In the genomic region with DNA sequence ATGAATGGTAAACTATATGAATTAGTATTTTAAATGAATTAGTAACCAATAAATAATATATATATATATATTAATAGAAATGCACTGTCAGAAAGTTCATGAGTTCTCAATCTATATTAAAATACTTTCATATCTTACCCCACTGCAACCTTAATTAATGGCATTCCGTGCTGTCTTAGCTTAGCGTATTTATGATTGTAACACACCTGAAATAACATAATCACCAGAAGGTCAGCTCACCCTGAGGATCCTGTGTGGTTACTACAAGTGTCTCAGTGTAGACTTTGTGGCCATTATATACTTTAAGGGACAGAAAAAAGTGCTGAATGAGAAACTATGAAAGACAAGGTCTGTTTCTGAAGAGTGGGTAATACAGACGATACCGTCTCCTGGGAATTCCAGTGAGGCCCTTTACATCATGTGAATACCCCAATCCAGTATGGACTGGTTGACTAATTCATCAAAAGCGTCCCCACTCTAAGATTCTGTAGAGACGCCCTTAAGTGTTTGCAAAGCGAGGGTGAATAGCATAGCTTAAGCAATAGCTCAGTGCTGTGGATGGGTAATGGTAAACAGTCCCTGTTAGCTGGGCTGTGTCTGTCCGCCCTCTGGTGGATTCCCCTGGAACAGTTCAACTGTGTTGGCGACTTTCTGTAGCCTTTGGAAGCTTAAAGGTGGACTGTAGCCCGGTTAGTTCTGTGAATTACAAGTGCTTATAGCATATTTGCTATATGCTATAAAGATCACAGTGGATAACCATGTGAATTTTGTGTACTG, we compare ENCODE assay signal across 8 mouse cellular contexts.
DNase-seq lines count a peak whose midpoint lies in the region; ATAC-seq and TF ChIP-seq lines count a peak whose summit lies in the region.

No protein-coding gene starts in this region.

- H3K9ac ChIP-seq in forebrain, postnatal 0 days = no peak overlapping the region
- no peak overlapping the region for H3K9ac ChIP-seq in neural tube, embryonic 15.5 days (replicated peaks)

- no peak overlapping the region for H3K4me3 ChIP-seq in G1E (ENCODE audit: low read depth, low read length)
- H3K4me3 ChIP-seq in forebrain, postnatal 0 days (ENCODE audit: low read depth, low read length) = no peak overlapping the region
- no peak overlapping the region for H3K4me3 ChIP-seq in neural tube, embryonic 15.5 days (replicated peaks)
- H3K4me3 ChIP-seq in thymus, adult 2 months (ENCODE audit: control insufficient read depth, insufficient read depth, low read length) = no peak overlapping the region

- H3K27me3 ChIP-seq in G1E (ENCODE audit: insufficient read depth, low read length) = no peaks in the 10 kb centered on the region
- no peaks in the 10 kb centered on the region for H3K27me3 ChIP-seq in forebrain, postnatal 0 days (ENCODE audit: insufficient read depth, low read length)
- no peaks in the 10 kb centered on the region for H3K27me3 ChIP-seq in neural tube, embryonic 15.5 days (replicated peaks)
- H3K27me3 ChIP-seq in thymus, adult 2 months (ENCODE audit: control insufficient read depth, insufficient read depth, low read length) = no peaks in the 10 kb centered on the region

- 37% methylated on average over 10 of the region's 10 CpGs for WGBS in forebrain, postnatal 0 days
- WGBS in neural tube, embryonic 15.5 days = 44% methylated on average over 10 of the region's 10 CpGs
- WGBS in thymus, adult 2 months = 66% methylated on average over 10 of the region's 10 CpGs

- peaks cover 53% of the 10 kb centered on the region for H3K36me3 ChIP-seq in G1E (replicated peaks)
- peaks cover 9% of the 10 kb centered on the region; the same call in 1 of the 2 replicates for H3K36me3 ChIP-seq in forebrain, postnatal 0 days (ENCODE audit: insufficient read depth)
- no peaks in the 10 kb centered on the region; the same call in 1 of the 2 replicates for H3K36me3 ChIP-seq in neural tube, embryonic 15.5 days
- peaks cover 20% of the 10 kb centered on the region for H3K36me3 ChIP-seq in thymus, adult 2 months (ENCODE audit: control insufficient read depth, insufficient read depth, low read length)

- H3K9me3 ChIP-seq in G1E (replicated peaks) = no peaks in the 10 kb centered on the region
- no peaks in the 10 kb centered on the region for H3K9me3 ChIP-seq in forebrain, postnatal 0 days (ENCODE audit: low read length)
- no peaks in the 10 kb centered on the region for H3K9me3 ChIP-seq in neural tube, embryonic 15.5 days (replicated peaks)

- no peaks in the 10 kb centered on the region for H3K4me1 ChIP-seq in G1E (ENCODE audit: insufficient read depth, low read depth, low read length)
- no peaks in the 10 kb centered on the region for H3K4me1 ChIP-seq in forebrain, postnatal 0 days (ENCODE audit: insufficient read depth)
- H3K4me1 ChIP-seq in neural tube, embryonic 15.5 days = 0 out of 2 replicates have a peak, but pooled peaks cover 3% of the 10 kb centered on the region
- H3K4me1 ChIP-seq in thymus, adult 2 months (replicated peaks; ENCODE audit: control insufficient read depth, insufficient read depth, low read length) = no peaks in the 10 kb centered on the region

- DNase-seq in G1E (ENCODE audit: low spot score) = peak; percentile 64
- peak; percentile 83 to 84 for DNase-seq in cerebellum, adult 18-20 months
- DNase-seq in forebrain, postnatal 0 days = peak; percentile 87
- peak; percentile 44 to 89 for DNase-seq in layer of hippocampus, adult 18-20 months (ENCODE audit: low spot score in 2 of 2)
- DNase-seq in lung, adult 18-20 months = peak; percentile 83 to 87
- peak; percentile 65 for DNase-seq in thymus, adult 2 months

- ATAC-seq in G1E (ENCODE audit: extremely low read depth, insufficient number of reproducible peaks, low FRiP score, poor library complexity, severe bottlenecking) = peak; percentile 94
- peak; percentile 97 for ATAC-seq in forebrain, postnatal 0 days
- peak; percentile 86 to 89 for ATAC-seq in hematopoietic stem cell, adult 5-6 weeks (replicated peaks in 1 of 2; ENCODE audit: insufficient read depth in 1 of 2, low FRiP score in 2 of 2, low TSS enrichment in 1 of 2, low read depth in 1 of 2, poor library complexity in 2 of 2, severe bottlenecking in 2 of 2)
- ATAC-seq in neural tube, embryonic 15.5 days (ENCODE audit: low FRiP score) = peak; percentile 86

- TF ChIP-seq CTCF in G1E (IDR thresholded peaks at IDR 0.05; ENCODE audit: low read depth, low read length) = peak; percentile 77
- TF ChIP-seq CTCF in forebrain, postnatal 0 days (IDR thresholded peaks at IDR 0.05; ENCODE audit: low read depth) = peak; percentile 98
- TF ChIP-seq CTCF in thymus, adult 2 months (IDR thresholded peaks at IDR 0.05; ENCODE audit: borderline replicate concordance, control insufficient read depth, extremely low read depth, insufficient read depth, low read length, poor library complexity) = no peak

- no peak for TF ChIP-seq POLR2A in thymus, adult 2 months (IDR thresholded peaks at IDR 0.05; ENCODE audit: control insufficient read depth, extremely low read depth, insufficient read depth, low read length, poor library complexity)

- no peak overlapping the region for H3K27ac ChIP-seq in forebrain, postnatal 0 days (ENCODE audit: low read depth, low read length)
- H3K27ac ChIP-seq in neural tube, embryonic 15.5 days (replicated peaks) = no peak overlapping the region
- no peak overlapping the region for H3K27ac ChIP-seq in thymus, adult 2 months (ENCODE audit: control insufficient read depth, insufficient read depth, low read length)

- no peak overlapping the region for H3K4me2 ChIP-seq in forebrain, postnatal 0 days (ENCODE audit: low read depth)
- no peak overlapping the region for H3K4me2 ChIP-seq in neural tube, embryonic 15.5 days
